Mouse (Mus musculus) bone marrow macrophage, adult 2 months (primary cell): Measurements from ENCODE around the gene Rassf3. TPM values are rescaled to one million over a fixed set of nuclear protein-coding genes. Genes with fewer than 3 reads are reported as not detected.

Experiments used
- H3K27ac ChIP-seq: 2 replicates; pipeline ENCODE4 v1.5.1; 2012; ENCODE audit warnings: low read depth, low read length; ENCODE audit not compliant: insufficient read depth
- H3K4me1 ChIP-seq: 2 replicates; pipeline ENCODE4 v1.6.1; 2012; ENCODE audit warnings: low read length; ENCODE audit not compliant: control insufficient read depth, insufficient read depth
- H3K4me3 ChIP-seq: 2 replicates; pipeline ENCODE4 v1.5.1; 2012; ENCODE audit warnings: mild to moderate bottlenecking, low read length, moderate library complexity; ENCODE audit not compliant: insufficient read depth
- CTCF ChIP-seq: IDR thresholded peaks from 2 replicates; pipeline ENCODE4 v1.5.1; 2012; ENCODE audit warnings: low read depth, mild to moderate bottlenecking, low read length, moderate library complexity
- POLR2A ChIP-seq: IDR thresholded peaks from 2 replicates; pipeline ENCODE4 v1.6.1; 2012; ENCODE audit warnings: mild to moderate bottlenecking, low read depth, low read length, borderline replicate concordance
- polyA plus RNA-seq: library from polyadenylated mRNA; stranded (reverse); fragments of >200 nt; gene quantifications from 2 replicates; pipeline ENCODE4 v1.2.4, GENCODE M21; 2012; ENCODE audit not compliant: missing spikeins, insufficient read depth, insufficient read length

The Rassf3 gene
- polyA plus RNA-seq, 1 experiment = 65.1 TPM

GRCm38 (mm10) chr10:121390602-121391001 lies 85.5 kb downstream of the Rassf3 start:
- TF ChIP-seq POLR2A (no peak), CTCF (no peak)
- H3K27ac ChIP-seq = no peak overlapping the region
- H3K4me3 ChIP-seq = no peak overlapping the region
- no peaks in the 10 kb centered on the region for H3K4me1 ChIP-seq

- Histone ChIP-seq H3K4me3 (no peak overlapping the region), H3K27ac (no peak overlapping the region), H3K4me1 (no peaks in the 10 kb centered on the region)
- no peak for TF ChIP-seq CTCF
- TF ChIP-seq POLR2A = no peak
Observed at GRCm38 (mm10) chr10:121386347-121386746, 89.8 kb downstream of the Rassf3 start.

GRCm38 (mm10) chr10:121385695-121386094 lies 90.5 kb downstream of the Rassf3 start:
- Histone ChIP-seq H3K27ac (no peak overlapping the region), H3K4me1 (no peaks in the 10 kb centered on the region), H3K4me3 (no peak overlapping the region)
- TF ChIP-seq CTCF = no peak
- TF ChIP-seq POLR2A = no peak

GRCm38 (mm10) chr10:121384710-121385109 lies 91.4 kb downstream of the Rassf3 start:
- TF ChIP-seq CTCF (no peak), POLR2A (no peak)
- H3K27ac ChIP-seq = no peak overlapping the region
- no peak overlapping the region for H3K4me3 ChIP-seq
- no peaks in the 10 kb centered on the region for H3K4me1 ChIP-seq

GRCm38 (mm10) chr10:121381280-121381679 lies 94.9 kb downstream of the Rassf3 start:
- Histone ChIP-seq H3K4me3 (no peak overlapping the region), H3K27ac (no peak overlapping the region), H3K4me1 (peaks cover 4% of the 10 kb centered on the region)
- TF ChIP-seq CTCF = no peak

- Histone ChIP-seq H3K4me1 (peaks cover 20% of the 10 kb centered on the region), H3K27ac (no peak overlapping the region), H3K4me3 (no peak overlapping the region)
- TF ChIP-seq POLR2A = no peak
- TF ChIP-seq CTCF = peak; percentile 44; the same call in 1 of the 2 replicates
Observed at GRCm38 (mm10) chr10:121379387-121379786, 96.8 kb downstream of the Rassf3 start.

- peak overlapping the region; percentile 91; the same call in 1 of the 2 replicates for H3K27ac ChIP-seq
- H3K4me3 ChIP-seq = no peak overlapping the region
- peaks cover 37% of the 10 kb centered on the region for H3K4me1 ChIP-seq
- no peak for TF ChIP-seq POLR2A
- no peak for TF ChIP-seq CTCF
Observed at GRCm38 (mm10) chr10:121376530-121377271, 99.4 kb downstream of the Rassf3 start.

- H3K4me3 ChIP-seq = no peak overlapping the region
- H3K4me1 ChIP-seq = peaks cover 37% of the 10 kb centered on the region
- H3K27ac ChIP-seq = peak overlapping the region; percentile 91
- TF ChIP-seq POLR2A (no peak), CTCF (no peak)
Observed at GRCm38 (mm10) chr10:121375649-121376493, 100.3 kb downstream of the Rassf3 start.

- Histone ChIP-seq H3K4me1 (peaks cover 37% of the 10 kb centered on the region), H3K27ac (peak overlapping the region; percentile 91), H3K4me3 (peak overlapping the region; percentile 33; the same call in 1 of the 2 replicates)
- TF ChIP-seq POLR2A = no peak
- TF ChIP-seq CTCF = no peak
Observed at GRCm38 (mm10) chr10:121374693-121375620, 101.2 kb downstream of the Rassf3 start.

- Histone ChIP-seq H3K27ac (peak overlapping the region; percentile 80), H3K4me3 (no peak overlapping the region), H3K4me1 (peaks cover 39% of the 10 kb centered on the region)
- TF ChIP-seq CTCF = no peak
- no peak for TF ChIP-seq POLR2A
Observed at GRCm38 (mm10) chr10:121374013-121374412, 102.1 kb downstream of the Rassf3 start.
